Mouse (Mus musculus) mouse embryonic stem cell (cell line): ENCODE data around the gene C3.

ENCODE experiments used
- in situ Hi-C, 2 experiments: fragments of 300-500 bp; cut with MboI; formaldehyde crosslinking; loops; 1 replicate in 1 of 2; 3 replicates in 1 of 2; pipeline ENCODE4 v1.14.3; 2019 to 2020; ENCODE audit warnings: low sequenced_read_pairs in 2 of 2, low pct_unique_long_range_greater_than_20kb in 1 of 2, mixed read lengths in 1 of 2; ENCODE audit not compliant: unreplicated experiment in 1 of 2

C3 gene

GRCm38 (mm10) chr17:57228014-57228413 lies at the start of gene C3:
C3 (minus strand) TSS chr17:57228136.
- in situ Hi-C loops: no loop called here

- in situ Hi-C loops: no loop called here
Observed at GRCm38 (mm10) chr17:57276634-57277121, 48.7 kb upstream of the C3 start.

GRCm38 (mm10) chr17:57275997-57276351 lies 48.0 kb upstream of the C3 start:
- in situ Hi-C loops: no loop called here

GRCm38 (mm10) chr17:57275111-57275996 lies 47.4 kb upstream of the C3 start:
- in situ Hi-C loops: no loop called here

GRCm38 (mm10) chr17:57274686-57275085 lies 46.8 kb upstream of the C3 start:
- in situ Hi-C loops: no loop called here

GRCm38 (mm10) chr17:57273846-57274245 lies 45.9 kb upstream of the C3 start:
- in situ Hi-C loops: no loop called here

GRCm38 (mm10) chr17:57271301-57271700 lies 43.4 kb upstream of the C3 start:
- in situ Hi-C loops: no loop called here

- in situ Hi-C loops: no loop called here
Observed at GRCm38 (mm10) chr17:57267556-57268126, 39.7 kb upstream of the C3 start.

GRCm38 (mm10) chr17:57264972-57265945 lies 37.3 kb upstream of the C3 start:
- in situ Hi-C loops: no loop called here

- in situ Hi-C loops: no loop called here
Observed at GRCm38 (mm10) chr17:57264164-57264563, 36.2 kb upstream of the C3 start.

- in situ Hi-C loops: no loop called here
Observed at GRCm38 (mm10) chr17:57262901-57263550, 35.1 kb upstream of the C3 start.

GRCm38 (mm10) chr17:57261796-57262195 lies 33.9 kb upstream of the C3 start:
- in situ Hi-C loops: no loop called here

- in situ Hi-C loops: no loop called here
Observed at GRCm38 (mm10) chr17:57261286-57261685, 33.4 kb upstream of the C3 start.

- in situ Hi-C loops: no loop called here
Observed at GRCm38 (mm10) chr17:57260351-57260750, 32.4 kb upstream of the C3 start.

- in situ Hi-C loops: no loop called here
Observed at GRCm38 (mm10) chr17:57259742-57260141, 31.8 kb upstream of the C3 start.

GRCm38 (mm10) chr17:57258191-57258590 lies 30.3 kb upstream of the C3 start:
- in situ Hi-C loops: no loop called here

GRCm38 (mm10) chr17:57256921-57257485 lies 29.1 kb upstream of the C3 start:
- in situ Hi-C loops: no loop called here

GRCm38 (mm10) chr17:57255354-57255753 lies 27.4 kb upstream of the C3 start:
- in situ Hi-C loops: no loop called here
